Mouse (Mus musculus): ENCODE measurements around the gene Tbx2. TPM values are rescaled to one million over a fixed set of nuclear protein-coding genes. Genes with fewer than 3 reads are reported as not detected.

Gene Tbx2
- total and polyA plus RNA-seq, 3 experiments = 0.17 TPM; not detected in 2

- Histone ChIP-seq H3K4me3 (replicated peaks in 1 of 3; ENCODE audit: low read depth in 2 of 3, low read length in 2 of 3, poor library complexity in 1 of 3) (no peak overlapping the region), H3K36me3 (replicated peaks in 1 of 2; ENCODE audit: control insufficient read depth in 1 of 2, insufficient read depth in 1 of 2, low read length in 1 of 2) (no peaks in the 10 kb centered on the region), H3K27me3 (replicated peaks) (no peaks in the 10 kb centered on the region), H3K79me2 (replicated peaks; ENCODE audit: control insufficient read depth, extremely low read depth, insufficient read depth, poor library complexity, severe bottlenecking) (no peaks in the 10 kb centered on the region), H3K9me3 (replicated peaks; ENCODE audit: low read length) (no peaks in the 10 kb centered on the region), H3K4me1 (ENCODE audit: control insufficient read depth in 1 of 2, insufficient read depth in 2 of 2) (peaks cover 9 to 60% of the 10 kb centered on the region in 2 experiments), H3K4me2 (ENCODE audit: insufficient read depth, low read depth, poor library complexity, severe bottlenecking) (no peak overlapping the region), H3K27ac (ENCODE audit: insufficient read depth, low read depth) (no peak overlapping the region), H3K9ac (ENCODE audit: insufficient read depth, low read depth) (no peak overlapping the region)
- no peak for DNase-seq (ENCODE audit: extremely low read depth)
- dilution Hi-C loops (cut with MboI; ENCODE audit: extremely low pct_ligation_motif_present, extremely low pct_unique_long_range_greater_than_20kb, low sequenced_read_pairs) (no loop called here), in situ Hi-C loops (cut with MboI; ENCODE audit: low pct_ligation_motif_present, low pct_unique_long_range_greater_than_20kb, low sequenced_read_pairs) (loop anchor here (5.0 to 10.0 kb wide), 2 partner anchors 296 to 439 kb away; no protein-coding TSS in a partner anchor)
- TF ChIP-seq RAD21 (IDR thresholded peaks at IDR 0.05; ENCODE audit: low read depth, low read length) = no peak
- no peak for TF ChIP-seq EP300 (IDR thresholded peaks at IDR 0.05; ENCODE audit: low read length)
- TF ChIP-seq JUN (IDR thresholded peaks at IDR 0.05; ENCODE audit: insufficient read depth, low read depth, low read length) = no peak
- no peak for TF ChIP-seq TCF12 (IDR thresholded peaks at IDR 0.05; ENCODE audit: low read depth, low read length)
- no peak for TF ChIP-seq GABPA (IDR thresholded peaks at IDR 0.05; ENCODE audit: insufficient replicate concordance, low read depth, low read length)
- no peak for TF ChIP-seq ETS1 (conservative IDR thresholded peaks at IDR 0.05; ENCODE audit: low read depth, low read length)
- TF ChIP-seq SIN3A (IDR thresholded peaks at IDR 0.05; ENCODE audit: low read length) = no peak
- TF ChIP-seq ZMIZ1 (IDR thresholded peaks at IDR 0.05; ENCODE audit: low read depth, low read length) = no peak
- TF ChIP-seq BHLHE40 (IDR thresholded peaks at IDR 0.05; ENCODE audit: low read depth, low read length) = no peak
- TF ChIP-seq NRF1 (IDR thresholded peaks at IDR 0.05; ENCODE audit: low read depth, low read length) = no peak
- TF ChIP-seq CHD2 (IDR thresholded peaks at IDR 0.05; ENCODE audit: low read length) = no peak
- no peak for TF ChIP-seq MYC (IDR thresholded peaks at IDR 0.05; ENCODE audit: low read depth, low read length)
- no peak for TF ChIP-seq CTCF (conservative IDR thresholded peaks at IDR 0.05 in 1 of 2, IDR thresholded peaks at IDR 0.05 in 1 of 2; ENCODE audit: low read depth in 2 of 2, low read length in 2 of 2)
- TF ChIP-seq MAFK (IDR thresholded peaks at IDR 0.05; ENCODE audit: insufficient replicate concordance, low read length) = no peak
- no peak for TF ChIP-seq UBTF (IDR thresholded peaks at IDR 0.05; ENCODE audit: low read depth, low read length)
These were observed 11.4 kb upstream of the Tbx2 start for GRCm38 (mm10) chr11:85820959-85821358.

- Histone ChIP-seq H3K4me3 (replicated peaks in 1 of 3; ENCODE audit: low read depth in 2 of 3, low read length in 2 of 3, poor library complexity in 1 of 3) (no peak overlapping the region), H3K27ac (ENCODE audit: insufficient read depth, low read depth) (no peak overlapping the region), H3K27me3 (replicated peaks) (no peaks in the 10 kb centered on the region), H3K79me2 (replicated peaks; ENCODE audit: control insufficient read depth, extremely low read depth, insufficient read depth, poor library complexity, severe bottlenecking) (no peaks in the 10 kb centered on the region), H3K4me2 (ENCODE audit: insufficient read depth, low read depth, poor library complexity, severe bottlenecking) (no peak overlapping the region), H3K36me3 (replicated peaks in 1 of 2; ENCODE audit: control insufficient read depth in 1 of 2, insufficient read depth in 1 of 2, low read length in 1 of 2) (no peaks in the 10 kb centered on the region), H3K4me1 (ENCODE audit: control insufficient read depth in 1 of 2, insufficient read depth in 2 of 2) (peaks cover 9 to 60% of the 10 kb centered on the region in 2 experiments), H3K9me3 (replicated peaks; ENCODE audit: low read length) (no peaks in the 10 kb centered on the region), H3K9ac (ENCODE audit: insufficient read depth, low read depth) (no peak overlapping the region)
- TF ChIP-seq ZC3H11A (IDR thresholded peaks at IDR 0.05; ENCODE audit: low read depth, low read length) (no peak), RAD21 (IDR thresholded peaks at IDR 0.05; ENCODE audit: low read depth, low read length) (no peak), TCF12 (IDR thresholded peaks at IDR 0.05; ENCODE audit: low read depth, low read length) (no peak), SIN3A (IDR thresholded peaks at IDR 0.05; ENCODE audit: low read length) (no peak)
- no peak for DNase-seq (ENCODE audit: extremely low read depth)
- in situ Hi-C loops (cut with MboI; ENCODE audit: low pct_ligation_motif_present, low pct_unique_long_range_greater_than_20kb, low sequenced_read_pairs) = loop anchor here (5.0 to 10.0 kb wide), 2 partner anchors 297 to 439 kb away; no protein-coding TSS in a partner anchor
- dilution Hi-C loops (cut with MboI; ENCODE audit: extremely low pct_ligation_motif_present, extremely low pct_unique_long_range_greater_than_20kb, low sequenced_read_pairs) = no loop called here
These were observed 10.7 kb upstream of the Tbx2 start for GRCm38 (mm10) chr11:85821659-85822058.
